Mouse (Mus musculus) brain, adult 2 months (tissue): Measurements from ENCODE around the gene Phb2.

ENCODE experiments used
- DNase-seq: peaks from one replicate; pipeline ENCODE4 v3.0.0; 2011; ENCODE audit warnings: low read depth, low spot score

Gene Phb2

GRCm38 (mm10) chr6:124690517-124690916 lies 21.6 kb upstream of the Phb2 start:
- no peak for DNase-seq

- no peak for DNase-seq
These were observed 18.7 kb upstream of the Phb2 start for GRCm38 (mm10) chr6:124693243-124693981.

GRCm38 (mm10) chr6:124694166-124694955 lies 17.8 kb upstream of the Phb2 start:
- DNase-seq, result peak; percentile 70

- no peak for DNase-seq
These were observed 15.5 kb upstream of the Phb2 start for GRCm38 (mm10) chr6:124696441-124697150.

- no peak for DNase-seq
These were observed 13.4 kb upstream of the Phb2 start for GRCm38 (mm10) chr6:124698751-124699150.

- peak; percentile 53 for DNase-seq
These were observed 12.8 kb upstream of the Phb2 start for GRCm38 (mm10) chr6:124699366-124699765.

GRCm38 (mm10) chr6:124699962-124700610 lies 12.1 kb upstream of the Phb2 start:
- peak; percentile 87 for DNase-seq

- DNase-seq, result peak; percentile 48
These were observed 10.8 kb upstream of the Phb2 start for GRCm38 (mm10) chr6:124701338-124701737.

- peak; percentile 45 for DNase-seq
These were observed 9.9 kb upstream of the Phb2 start for GRCm38 (mm10) chr6:124702102-124702783.

- peak; percentile 80 for DNase-seq
These were observed 9.4 kb upstream of the Phb2 start for GRCm38 (mm10) chr6:124702784-124703103.

GRCm38 (mm10) chr6:124703789-124704188 lies 8.3 kb upstream of the Phb2 start:
- DNase-seq, result no peak

- no peak for DNase-seq
These were observed 7.7 kb upstream of the Phb2 start for GRCm38 (mm10) chr6:124704417-124704816.

GRCm38 (mm10) chr6:124706061-124706627 lies 6.0 kb upstream of the Phb2 start:
- DNase-seq, result peak; percentile 27

GRCm38 (mm10) chr6:124708289-124708889 lies 3.7 kb upstream of the Phb2 start:
- no peak for DNase-seq

GRCm38 (mm10) chr6:124712918-124713317 lies 782 bp downstream of the Phb2 start:
- no peak for DNase-seq

GRCm38 (mm10) chr6:124716864-124717490 lies 4.8 kb downstream of the Phb2 start:
- DNase-seq, result peak; percentile 80

- DNase-seq, result no peak
These were observed 5.8 kb downstream of the Phb2 start for GRCm38 (mm10) chr6:124717968-124718367.

- DNase-seq, result no peak
These were observed 6.6 kb downstream of the Phb2 start for GRCm38 (mm10) chr6:124718703-124719102.

GRCm38 (mm10) chr6:124719354-124719978 lies 7.3 kb downstream of the Phb2 start:
- no peak for DNase-seq

- DNase-seq, result no peak
These were observed 8.8 kb downstream of the Phb2 start for GRCm38 (mm10) chr6:124720904-124721303.
